Mouse (Mus musculus): Measurements from ENCODE around the gene Calm5.

DNA sequence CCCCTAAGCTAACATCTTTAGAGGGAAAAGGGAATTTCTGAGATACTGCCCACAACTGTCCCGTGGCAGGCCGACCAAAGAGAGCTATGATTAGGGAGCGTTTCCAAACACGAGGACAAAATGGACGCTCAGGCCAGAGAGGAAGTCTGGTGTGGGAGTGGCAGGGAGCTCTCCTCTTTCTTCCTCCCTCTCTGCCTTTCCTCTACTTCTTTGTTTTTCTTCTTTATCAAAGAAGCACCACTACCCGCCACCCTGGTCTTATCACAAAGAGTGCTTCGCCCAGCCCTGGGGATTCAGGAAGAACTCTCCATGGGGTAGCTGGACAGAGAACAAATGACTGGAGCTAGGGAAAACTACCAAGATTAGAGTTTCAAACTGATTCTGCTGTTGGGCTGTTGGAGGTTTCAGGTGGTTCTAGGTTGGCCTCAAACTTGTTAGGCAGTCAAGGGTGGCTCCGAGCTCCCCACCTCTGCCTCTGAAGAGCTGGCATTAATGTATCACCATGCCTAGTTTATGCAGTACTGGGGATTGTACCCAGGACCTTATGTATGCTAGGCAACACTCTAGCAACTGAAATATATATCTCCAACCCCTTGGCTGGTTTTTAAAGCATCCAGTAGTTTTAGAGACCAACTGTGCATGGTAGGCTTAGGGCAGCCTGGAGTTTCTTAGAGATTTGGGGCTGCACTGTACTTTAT is 12.5 kb downstream of the Calm5 start:
- TF ChIP-seq EP300 (IDR thresholded peaks at IDR 0.05) (no peak), CTCF (IDR thresholded peaks at IDR 0.05) (no peak)

Data from lung, postnatal 0 days (tissue).